Mouse (Mus musculus): ENCODE data around the gene Fgfr3.

Fgfr3 gene

DNA sequence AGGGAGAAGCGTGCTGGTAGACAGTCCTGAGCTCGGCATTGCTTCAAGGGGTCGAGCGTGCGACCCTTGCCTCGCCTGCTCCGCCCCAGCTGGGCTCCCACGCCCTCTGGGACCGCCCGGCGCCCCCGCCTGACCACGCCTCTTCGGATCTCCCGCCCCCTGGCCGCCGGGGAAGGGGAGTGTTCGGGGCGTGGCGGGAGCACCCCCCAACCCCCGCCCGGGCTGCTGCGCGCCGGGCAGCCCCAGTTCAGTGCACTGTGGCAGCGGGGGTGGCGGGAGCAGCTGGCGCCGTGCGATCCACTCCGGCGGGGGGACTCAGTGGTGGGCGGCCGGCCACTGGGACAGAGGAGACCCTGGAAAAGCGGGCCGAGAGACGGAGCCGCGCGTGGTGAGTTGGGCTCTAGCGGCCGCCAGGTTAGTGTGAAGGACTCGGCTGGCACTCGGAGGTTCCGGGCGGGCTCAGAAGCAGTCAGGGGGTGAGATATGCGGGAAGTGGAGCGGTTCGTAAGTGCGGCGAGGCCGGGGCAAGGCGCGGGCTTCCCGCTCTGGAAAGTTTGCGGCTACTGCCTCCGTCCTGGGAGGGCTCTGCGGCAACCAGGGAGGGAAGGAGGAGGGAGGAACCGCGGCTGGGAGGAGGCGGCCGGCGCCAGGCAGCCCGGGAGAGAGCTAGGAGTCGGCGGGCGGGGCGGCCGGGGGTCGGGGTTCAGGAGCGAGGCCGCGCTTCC lies at the start of gene Fgfr3:
Gene Fgfr3 (plus strand): TSS at position 134 of the 725 bp plus-strand sequence.
- DNase-seq (ENCODE audit: low spot score): no peak

DNA sequence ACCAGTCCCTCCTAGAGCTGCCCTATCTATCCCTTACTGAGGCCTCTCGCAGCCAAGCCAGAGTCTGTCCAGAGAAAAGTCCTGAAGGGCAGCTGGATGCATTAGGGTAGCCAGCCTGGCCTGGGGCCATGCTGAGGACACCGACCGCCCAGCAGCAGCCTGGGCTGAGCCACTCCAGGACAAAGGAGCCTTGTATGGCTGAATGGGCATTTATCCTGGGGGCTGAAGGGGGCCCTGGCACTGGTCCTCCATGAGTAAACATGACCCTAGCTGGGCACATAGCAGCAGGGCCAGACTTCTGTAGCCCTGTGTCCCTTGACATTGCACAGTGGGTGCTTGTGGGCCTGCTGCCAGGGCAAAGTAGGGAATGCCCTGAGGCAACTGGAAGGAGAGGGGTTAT lies 47.0 kb upstream of the Fgfr3 start:
- DNase-seq (ENCODE audit: low spot score): peak; percentile 53

DNA sequence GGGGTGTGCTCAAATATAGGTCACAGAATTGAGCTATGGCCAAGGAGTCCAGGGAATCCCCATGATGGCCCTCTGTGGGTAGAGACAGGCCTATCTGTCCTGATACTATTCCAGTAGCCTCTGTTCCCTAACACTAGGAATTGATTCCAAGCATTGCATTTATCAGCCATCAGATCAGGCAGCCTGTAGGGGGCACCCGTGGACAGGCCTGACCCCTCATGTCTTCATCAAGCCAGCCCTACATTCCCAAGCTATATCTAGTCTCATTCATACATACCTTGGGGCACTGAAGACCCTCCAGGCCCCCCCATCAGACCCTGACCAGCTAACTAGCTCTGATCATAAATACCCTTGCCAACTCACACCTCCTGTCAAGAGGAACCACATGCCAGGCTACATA lies 45.5 kb upstream of the Fgfr3 start:
- DNase-seq (ENCODE audit: low spot score): peak; percentile 42

DNA sequence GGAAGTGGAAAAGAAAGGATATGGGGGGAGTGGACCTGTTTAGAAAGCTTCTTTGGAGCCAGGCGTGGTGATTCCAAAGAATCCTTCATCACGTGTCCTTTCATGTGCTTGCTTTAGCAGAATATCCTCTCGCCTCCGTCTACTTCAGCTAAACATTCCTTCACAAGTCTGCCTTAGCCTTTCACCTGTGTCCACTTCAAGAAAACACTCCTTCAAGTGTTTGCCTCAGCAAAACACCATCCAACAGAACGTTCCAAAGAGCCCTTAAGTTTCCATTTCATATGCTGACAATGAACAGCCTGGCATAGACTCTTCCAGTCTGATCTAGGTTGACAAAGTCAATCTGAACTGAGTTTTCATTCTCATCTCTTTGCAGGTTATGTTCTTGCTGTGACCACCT lies 43.2 kb upstream of the Fgfr3 start:
- no peak for DNase-seq (ENCODE audit: low spot score)

DNA sequence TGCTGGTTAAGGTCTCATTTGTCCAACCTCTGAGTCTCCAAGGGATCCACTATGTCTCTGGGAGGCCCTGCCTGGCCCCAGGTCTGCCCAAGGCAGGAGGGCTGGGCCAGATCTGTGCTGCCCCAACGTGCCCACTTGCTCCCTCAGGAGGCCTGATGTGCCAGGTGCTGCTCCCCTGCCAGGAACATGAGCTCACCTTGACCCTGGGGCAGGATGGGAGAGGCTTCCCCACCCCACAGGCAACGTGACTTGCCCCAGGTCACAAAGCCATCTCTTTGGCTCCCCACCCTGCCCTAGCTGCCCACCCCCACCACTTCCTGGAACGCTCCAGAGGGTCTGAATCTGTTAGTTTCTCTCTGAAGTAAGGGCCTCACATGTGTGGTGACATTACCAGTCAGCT lies 40.4 kb upstream of the Fgfr3 start:
- no peak for DNase-seq (ENCODE audit: low spot score)

DNA sequence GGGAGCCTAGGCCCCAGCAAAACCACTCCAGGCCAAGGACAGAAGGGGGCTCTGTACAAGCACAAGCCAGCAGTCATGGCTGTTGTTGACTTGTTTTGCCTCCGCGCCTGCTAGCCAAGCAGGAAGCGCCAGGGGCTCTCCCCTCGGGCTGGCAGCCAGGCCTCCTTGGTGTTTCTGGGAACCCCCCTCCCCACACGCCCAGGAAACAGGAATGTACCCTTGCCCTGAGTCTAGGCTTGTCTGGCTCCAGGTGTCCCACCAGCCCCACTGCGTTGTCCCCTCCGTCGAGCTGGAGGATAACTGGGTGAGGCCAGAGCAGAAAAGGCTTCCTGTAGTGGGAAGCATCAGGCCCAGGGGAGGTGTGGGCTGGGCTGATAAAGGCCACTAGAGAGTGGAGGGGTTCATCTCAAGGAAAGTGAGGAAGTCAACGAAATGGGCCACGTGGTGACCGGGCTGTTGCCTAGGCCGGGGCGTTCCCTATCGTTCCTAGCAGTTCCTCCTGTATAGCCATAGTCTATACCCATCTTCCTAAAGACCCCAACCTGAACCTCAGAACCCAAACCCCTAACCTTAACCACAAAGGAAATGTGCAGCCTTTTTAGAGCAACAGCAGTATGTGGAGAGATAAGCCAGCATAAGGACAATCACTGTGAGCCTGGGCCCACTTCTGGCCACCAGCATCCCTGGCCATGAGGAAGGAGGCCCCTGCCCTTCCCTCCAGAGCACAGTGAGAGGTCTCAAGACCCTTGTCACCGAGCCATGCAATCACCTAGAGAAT lies 39.7 kb upstream of the Fgfr3 start:
- no peak for DNase-seq (ENCODE audit: low spot score)

DNA sequence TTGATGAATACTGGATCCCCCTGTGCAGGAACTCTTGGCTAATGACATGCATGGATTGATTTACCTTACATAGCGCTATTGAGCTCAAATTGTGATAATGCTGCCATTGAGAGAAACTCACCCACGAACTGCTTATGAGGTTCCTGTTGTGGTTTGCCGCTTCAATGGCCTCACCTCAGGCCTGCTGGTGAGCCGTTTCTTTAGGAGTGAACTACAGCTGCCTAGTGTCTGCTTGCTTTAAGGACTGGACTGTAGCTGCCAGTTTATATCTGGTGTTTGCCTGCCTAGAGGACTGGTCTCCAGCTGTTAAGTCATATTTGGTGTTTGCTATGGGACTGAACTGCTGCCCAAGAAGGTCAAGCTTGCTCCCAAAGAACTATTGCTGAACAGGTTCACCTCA lies 38.5 kb upstream of the Fgfr3 start:
- no peak for DNase-seq (ENCODE audit: low spot score)

DNA sequence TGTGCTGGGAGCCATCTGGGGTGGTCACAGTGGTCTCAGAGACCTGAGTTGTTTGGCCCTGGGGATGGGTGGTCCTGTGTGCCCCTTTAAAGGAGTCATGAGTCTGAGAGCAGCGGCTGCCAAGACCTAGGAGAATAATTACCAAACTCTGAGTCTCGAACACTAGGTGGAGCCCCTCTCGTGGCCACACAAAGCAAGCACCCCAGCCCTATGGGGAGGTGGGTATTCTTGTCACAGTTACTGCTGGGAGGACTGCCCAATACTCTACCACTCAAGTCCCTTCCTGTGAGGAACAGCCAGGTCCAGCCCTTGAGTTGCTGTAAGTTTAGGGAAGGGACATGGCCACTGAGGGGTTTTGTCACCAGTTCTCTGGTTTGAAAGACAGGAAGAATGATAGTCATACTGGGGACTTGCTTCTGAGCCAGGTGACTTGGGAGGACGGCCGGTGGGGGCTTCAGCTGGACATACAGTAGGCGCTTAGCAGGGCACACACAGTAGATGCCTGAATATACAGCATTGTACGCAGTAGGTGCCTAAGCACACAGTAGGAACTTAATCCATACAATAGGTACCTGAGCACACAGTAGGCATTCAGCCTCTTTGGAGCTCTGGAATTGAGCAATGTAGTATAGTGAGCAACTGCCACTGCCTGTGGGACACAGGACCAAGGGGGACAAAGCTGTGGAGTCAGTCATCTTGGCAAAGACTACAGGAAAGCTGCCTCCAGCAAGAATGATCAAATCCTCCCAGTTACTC lies 37.4 kb upstream of the Fgfr3 start:
- peak; percentile 27 for DNase-seq (ENCODE audit: low spot score)

DNA sequence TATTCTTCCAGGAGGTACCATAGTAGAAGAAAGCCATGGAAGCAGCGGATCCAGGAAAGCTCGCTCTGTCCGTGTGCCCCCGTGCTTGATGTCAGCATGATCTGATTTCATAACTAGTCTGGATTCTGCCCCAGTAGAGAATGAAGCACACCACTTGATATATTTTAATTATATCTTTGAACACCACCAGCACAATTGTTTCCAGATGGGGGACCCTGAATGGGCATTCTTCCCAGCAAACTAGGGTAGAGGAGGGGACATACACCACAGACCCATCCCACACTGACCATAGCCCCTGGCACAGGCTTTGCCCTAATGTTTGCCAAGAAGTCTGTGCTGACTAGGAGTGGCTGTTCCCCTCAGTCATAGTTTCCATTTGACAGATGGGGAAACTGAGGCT lies 36.5 kb upstream of the Fgfr3 start:
- DNase-seq (ENCODE audit: low spot score): no peak

DNA sequence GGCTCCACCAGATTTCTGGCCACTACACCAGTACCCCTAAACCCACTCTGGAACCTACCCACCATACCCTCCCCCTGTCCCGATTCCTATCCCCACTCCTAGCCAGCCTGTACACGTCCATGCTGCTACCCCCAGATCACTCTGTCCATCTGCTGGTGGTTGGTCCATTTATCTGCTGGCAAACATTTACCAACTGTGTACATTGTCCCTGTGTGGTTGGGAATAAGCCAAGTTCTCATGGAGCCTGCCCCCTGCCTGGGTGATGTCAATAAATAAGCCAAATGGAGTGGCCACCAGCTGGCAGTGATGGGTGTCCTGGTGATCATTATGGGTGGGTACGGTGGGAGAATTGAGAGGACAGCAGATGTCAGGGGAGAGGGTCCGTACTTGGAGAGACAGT lies 34.3 kb upstream of the Fgfr3 start:
- no peak for DNase-seq (ENCODE audit: low spot score)

DNA sequence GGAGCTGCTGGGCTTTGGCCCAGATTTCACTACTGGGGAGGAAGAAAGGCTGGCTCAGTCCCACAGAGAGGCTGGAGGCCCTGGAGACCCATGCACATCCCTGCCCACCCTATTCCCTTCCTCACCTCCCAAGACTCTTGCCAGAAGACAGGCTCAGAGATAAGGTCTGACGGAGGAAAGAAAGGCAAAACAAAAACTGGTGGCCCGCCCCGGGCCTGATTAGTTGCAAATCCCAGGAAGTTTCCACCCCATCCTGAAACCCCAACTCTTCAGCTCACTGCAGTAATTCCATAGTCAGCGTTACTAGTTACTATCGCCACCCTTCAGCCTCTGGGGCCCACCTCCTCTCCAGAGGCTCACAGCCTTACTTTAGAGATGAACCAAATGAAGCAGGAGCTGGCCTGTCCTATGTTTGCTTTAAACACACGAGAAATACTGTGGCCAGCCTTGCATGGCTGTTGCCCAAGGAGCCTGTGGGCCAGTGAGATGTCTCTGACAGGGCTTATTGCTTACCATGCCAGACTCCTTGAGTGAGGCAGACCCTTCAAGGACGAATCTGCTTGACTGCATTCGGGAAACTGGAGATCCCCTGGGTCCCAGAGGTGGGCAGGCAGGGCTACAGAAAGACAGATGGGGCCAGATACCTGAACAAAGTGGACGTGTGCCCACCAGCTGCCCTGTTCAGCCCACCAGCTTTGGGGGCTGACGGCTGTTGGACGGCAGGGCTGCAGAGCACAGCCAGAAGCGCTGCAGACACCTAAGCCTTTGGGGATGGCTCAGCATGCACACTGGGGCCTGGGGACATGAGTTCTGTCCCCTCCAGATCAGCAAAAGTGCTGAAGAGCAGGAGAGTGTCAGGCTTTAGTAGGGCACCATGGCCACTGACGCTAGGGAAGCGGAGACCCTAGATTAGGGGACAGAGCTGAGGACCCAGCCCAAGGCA lies 32.9 kb upstream of the Fgfr3 start:
- DNase-seq (ENCODE audit: low spot score): no peak

DNA sequence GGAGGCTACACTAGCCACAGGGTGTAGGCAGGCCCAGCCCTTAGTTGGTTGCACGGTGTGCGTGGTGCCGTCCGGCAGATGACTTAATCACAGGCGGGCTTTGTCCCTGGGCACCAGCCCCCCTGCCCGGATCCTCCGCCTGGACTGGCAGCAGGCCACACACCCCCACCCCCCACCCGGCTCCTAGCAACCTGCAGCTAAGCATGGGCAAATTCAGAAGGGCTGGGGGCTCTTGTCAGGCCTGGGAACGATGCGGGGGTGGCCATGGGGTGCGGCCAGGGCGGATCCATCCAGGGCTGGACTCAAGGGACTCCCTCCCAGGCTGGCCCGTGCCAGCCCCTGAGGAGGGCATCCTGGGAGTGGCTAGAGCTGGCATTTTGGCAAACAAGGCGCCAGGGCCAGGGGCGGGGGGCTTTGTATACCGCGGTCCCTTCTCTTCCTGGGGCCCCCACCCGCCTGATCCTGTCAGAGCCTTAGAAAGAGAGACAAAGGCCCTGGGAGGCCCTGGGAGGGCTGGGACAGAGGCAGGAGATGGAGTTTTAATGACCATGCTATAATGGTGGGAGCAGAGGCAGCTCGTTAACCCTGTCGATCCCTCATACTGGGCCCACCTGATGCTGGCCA lies 32.1 kb upstream of the Fgfr3 start:
- no peak for DNase-seq (ENCODE audit: low spot score)

DNA sequence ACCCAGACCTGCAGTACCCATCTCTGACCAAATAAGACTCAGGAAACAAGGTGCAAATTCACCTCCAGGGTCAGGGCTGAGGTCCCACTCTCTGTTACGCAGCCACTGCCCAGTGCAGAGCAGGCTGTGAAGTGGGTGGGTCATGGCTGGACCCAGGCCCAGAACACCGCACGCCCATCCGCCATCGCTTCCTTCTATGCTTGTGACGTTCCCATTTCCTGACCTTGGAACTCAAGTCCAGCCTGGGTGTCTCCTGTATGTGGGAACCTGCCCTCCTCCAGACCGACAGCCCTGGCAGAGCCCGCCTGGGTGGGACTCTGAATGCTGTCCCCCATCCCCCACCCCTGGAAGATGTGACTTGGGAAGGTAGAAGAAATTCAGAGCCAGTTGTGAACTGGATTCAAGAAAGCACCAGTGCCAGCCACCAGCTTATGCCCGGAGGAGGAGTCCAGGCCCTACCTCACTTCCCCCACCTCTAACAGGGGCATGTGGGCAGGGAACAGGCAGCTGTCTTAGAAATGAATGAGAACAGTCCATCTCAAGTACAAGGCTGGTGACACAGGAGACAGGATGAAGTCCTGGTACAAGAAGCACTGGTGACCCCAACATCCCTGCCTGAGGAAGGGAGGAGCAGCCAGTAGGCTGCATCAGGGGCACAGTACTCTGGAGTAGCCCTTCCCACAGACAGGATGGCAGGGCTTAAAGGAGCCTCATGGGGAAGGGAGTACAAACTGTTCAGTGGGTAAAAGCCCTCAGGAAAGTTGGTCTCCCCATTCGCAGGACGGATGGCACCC lies 31.4 kb upstream of the Fgfr3 start:
- no peak for DNase-seq (ENCODE audit: low spot score)

DNA sequence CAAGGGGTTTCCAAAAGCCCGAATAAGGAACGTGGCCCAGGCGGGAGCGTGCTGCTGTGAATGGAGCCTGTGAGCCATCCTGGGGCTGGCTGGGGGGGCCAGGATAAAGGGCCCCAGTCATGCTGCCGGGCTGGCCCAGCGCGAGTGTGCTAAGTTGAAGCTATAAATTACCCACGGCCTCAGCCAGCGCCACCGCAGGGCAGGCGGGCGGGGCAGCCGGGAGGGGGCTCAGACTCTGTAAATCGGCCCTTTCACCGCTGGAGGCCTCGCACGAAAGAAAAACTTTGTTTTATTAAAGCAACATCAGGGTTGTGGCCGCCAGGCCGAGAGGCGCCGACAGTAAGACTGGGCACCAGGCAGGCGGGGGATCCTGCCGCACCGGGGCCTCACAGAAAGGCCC lies 29.1 kb upstream of the Fgfr3 start:
- no peak for DNase-seq (ENCODE audit: low spot score)

DNA sequence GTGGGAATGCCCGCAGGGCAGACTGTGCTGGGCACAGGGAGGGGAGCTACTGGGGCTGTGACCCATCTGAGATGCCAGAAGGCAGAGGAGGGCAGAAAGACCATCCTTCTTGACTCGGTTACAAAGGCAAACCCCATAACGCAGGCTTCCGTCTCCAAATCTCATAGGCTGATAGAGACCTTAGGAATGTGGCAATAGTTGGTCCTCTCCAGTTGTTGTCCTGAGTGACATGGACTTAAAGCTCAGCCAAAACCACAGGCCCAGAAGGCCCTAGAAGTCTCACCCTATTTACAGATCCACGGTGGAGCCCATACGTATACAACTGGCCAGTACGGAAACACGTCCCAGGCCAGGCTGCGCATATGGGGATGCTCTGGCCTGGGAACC lies 27.0 kb upstream of the Fgfr3 start:
- DNase-seq (ENCODE audit: low spot score): no peak

DNA sequence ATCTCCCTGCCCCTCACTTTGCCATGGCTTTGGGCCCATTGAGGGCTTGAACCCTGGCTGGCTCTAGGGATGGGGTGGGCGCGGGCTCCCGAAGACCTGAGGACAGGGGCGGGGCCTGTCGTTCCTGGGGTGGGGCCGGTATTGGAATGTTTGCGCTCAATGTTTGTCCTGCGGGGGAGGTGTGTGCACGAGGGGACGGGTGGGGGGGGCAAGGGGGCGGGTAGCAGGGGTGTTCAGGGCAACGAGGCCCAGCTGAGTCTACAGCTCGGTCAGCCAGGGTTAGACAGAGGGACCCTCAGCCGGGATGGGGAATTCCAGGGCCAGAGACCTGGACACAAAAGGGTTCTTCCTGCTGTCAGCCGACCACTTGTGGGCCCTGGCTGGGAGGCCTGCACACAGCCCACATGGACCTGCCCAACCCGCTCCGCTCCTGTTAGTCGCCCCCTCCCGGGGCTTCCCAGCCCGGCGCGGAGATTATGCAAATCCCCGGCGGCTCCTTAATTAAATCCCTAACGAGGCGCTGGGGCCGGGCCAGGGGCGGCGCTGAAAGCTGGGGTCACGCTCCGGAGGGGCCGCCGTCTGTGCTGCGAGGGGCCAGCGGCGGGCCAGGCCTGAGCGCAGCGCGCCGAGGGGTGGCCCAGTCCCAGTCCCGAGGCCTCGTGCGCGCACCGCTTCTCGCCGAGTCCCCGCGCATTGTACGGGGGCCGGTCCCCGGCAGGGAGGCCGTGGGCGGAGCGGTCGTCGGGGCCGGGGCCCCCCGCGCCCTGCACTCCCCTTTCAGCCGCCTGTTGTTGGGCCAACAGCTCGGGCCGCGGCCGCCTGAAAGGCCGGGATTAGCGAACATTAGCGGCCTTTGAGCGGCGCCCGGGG lies 26.4 kb upstream of the Fgfr3 start:
- DNase-seq (ENCODE audit: low spot score): no peak

DNA sequence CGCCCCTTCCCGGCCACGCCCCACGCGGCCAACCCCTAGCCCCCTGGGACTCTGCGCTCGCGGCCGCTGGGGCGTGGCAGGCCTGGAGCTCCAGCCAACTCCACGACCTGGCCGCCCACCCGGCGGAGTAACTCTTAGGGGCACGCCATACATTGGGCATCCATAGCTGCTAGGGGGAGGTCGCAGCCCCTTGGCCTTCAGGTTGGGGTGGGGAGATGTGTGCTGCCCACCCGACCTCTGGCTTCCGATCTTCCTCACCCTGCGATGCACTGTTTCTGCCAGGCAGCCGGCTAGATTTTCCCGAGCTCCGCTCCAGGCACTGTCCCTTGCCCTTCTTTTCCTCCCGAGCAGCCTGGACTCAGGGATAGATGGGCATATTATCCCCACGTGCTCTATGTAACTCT lies 25.8 kb upstream of the Fgfr3 start:
- no peak for DNase-seq (ENCODE audit: low spot score)

DNA sequence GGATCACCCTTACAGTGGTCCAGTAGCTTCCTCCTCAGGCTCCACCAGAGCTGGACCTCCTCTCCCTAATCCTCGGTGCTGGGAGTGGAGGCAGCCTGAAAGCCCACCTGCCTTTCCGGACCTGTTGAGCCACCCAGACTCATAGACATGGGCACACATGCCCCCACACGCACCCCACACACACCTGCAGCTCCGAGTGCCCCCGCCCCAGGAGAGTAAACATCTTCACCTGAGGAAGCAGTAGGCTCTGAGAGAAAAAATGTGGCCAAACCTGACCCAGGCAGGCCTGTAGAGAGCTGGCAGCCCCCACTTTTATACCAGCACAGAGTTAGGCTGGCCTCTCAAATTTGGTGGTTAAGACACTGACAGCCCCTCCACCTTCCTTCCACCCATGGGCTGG lies 25.0 kb upstream of the Fgfr3 start:
- no peak for DNase-seq (ENCODE audit: low spot score)

DNA sequence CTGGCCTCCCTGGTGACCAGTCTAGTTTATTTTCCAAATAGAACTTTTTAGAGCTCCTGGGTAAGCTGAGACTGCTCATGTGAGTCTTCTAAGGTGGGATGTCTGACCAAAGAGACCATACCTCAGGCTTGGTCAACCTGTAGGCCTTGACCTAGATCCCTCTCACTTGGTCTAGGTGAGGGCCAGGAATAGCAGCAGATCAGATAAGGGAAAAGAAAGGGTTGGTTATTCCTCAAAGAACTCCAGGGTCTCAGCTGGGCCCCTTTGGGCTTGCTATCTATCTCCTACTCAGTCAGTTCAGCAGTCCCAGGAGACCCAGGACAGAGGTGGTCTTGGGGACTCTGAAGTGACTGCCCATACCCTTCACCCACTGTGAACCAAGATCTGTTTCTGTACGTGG lies 23.9 kb upstream of the Fgfr3 start:
- DNase-seq (ENCODE audit: low spot score): no peak
